Mouse (Mus musculus) kidney, adult 2 months (tissue): Measurements from ENCODE around the gene Psmc3.

Experiments
- CTCF ChIP-seq: fragments of 200-500 bp; conservative IDR thresholded peaks from 2 replicates; pipeline ENCODE4 v1.5.1; 2011; ENCODE audit warnings: low read depth, mild to moderate bottlenecking, control low read depth, low read length, moderate library complexity, mixed read lengths; ENCODE audit not compliant: insufficient read depth, insufficient read length
- POLR2A ChIP-seq: fragments of 200-500 bp; IDR thresholded peaks from one replicate; pipeline ENCODE4 v1.6.1; 2011; ENCODE audit warnings: low read depth, low read length, control low read depth

GRCm38 (mm10) chr2:91084179-91084820 is 30.5 kb downstream of the Psmc3 start:
- TF ChIP-seq POLR2A (no peak), CTCF (no peak)
